Mouse (Mus musculus) myocyte (in vitro differentiated cells): ENCODE measurements around the gene Slc8a1.

ENCODE experiments used
- CEBPB ChIP-seq: IDR thresholded peaks from 2 replicates; pipeline ENCODE4 v1.6.1; 2011; ENCODE audit warnings: mild to moderate bottlenecking, moderate library complexity; ENCODE audit not compliant: poor library complexity, insufficient read depth, severe bottlenecking
- MAX ChIP-seq: IDR thresholded peaks from one replicate; pipeline ENCODE4 v1.6.1; 2011; ENCODE audit warnings: low read depth, mild to moderate bottlenecking, control low read depth
- REST ChIP-seq: IDR thresholded peaks from one replicate; pipeline ENCODE4 v1.6.1; 2011; ENCODE audit warnings: mild to moderate bottlenecking, control low read depth, moderate library complexity; ENCODE audit not compliant: insufficient read depth, insufficient read length
- TCF3 ChIP-seq: IDR thresholded peaks from one replicate; pipeline ENCODE4 v1.6.1; 2011; ENCODE audit warnings: low read depth, control low read depth; ENCODE audit not compliant: insufficient read length

GRCm38 (mm10) chr17:81516155-81516554 lies 222.0 kb downstream of the Slc8a1 start:
- TF ChIP-seq CEBPB: no peak
- TF ChIP-seq MAX: no peak
- TF ChIP-seq REST: no peak
- TF ChIP-seq TCF3: no peak
